8 mouse cellular contexts compared by ENCODE assay signal in genomic region chr17:71597881-71598658, GRCm38 (mm10). TPM values are rescaled to one million over a fixed set of nuclear protein-coding genes. Genes with fewer than 3 reads are reported as not detected.
DNase-seq lines count a peak whose midpoint lies in the region; ATAC-seq and TF ChIP-seq lines count a peak whose summit lies in the region.

No protein-coding gene starts in this region.

- peak overlapping the region; percentile 57 for H3K4me3 ChIP-seq in kidney, embryonic 14.5 days (ENCODE audit: low read length)
- H3K4me3 ChIP-seq in forebrain, embryonic 12.5 days (replicated peaks) = peak overlapping the region; percentile 66
- H3K4me3 ChIP-seq in liver, embryonic 11.5 days (ENCODE audit: low read depth, low read length) = peak overlapping the region; percentile 88
- peak overlapping the region; percentile 55 for H3K4me3 ChIP-seq in stomach, embryonic 15.5 days (replicated peaks)

- no peak overlapping the region; the same call in 1 of the 2 replicates for H3K27ac ChIP-seq in kidney, embryonic 14.5 days (ENCODE audit: low read depth, low read length)
- H3K27ac ChIP-seq in forebrain, embryonic 12.5 days = peak overlapping the region; percentile 43; the same call in 1 of the 2 replicates
- H3K27ac ChIP-seq in liver, embryonic 11.5 days (ENCODE audit: low read depth, low read length) = peak overlapping the region; percentile 78
- peak overlapping the region; percentile 61 for H3K27ac ChIP-seq in stomach, embryonic 15.5 days

- under 1% methylated on average over 43 of the region's 48 CpGs for WGBS in kidney, embryonic 14.5 days
- under 1% methylated on average over 48 of the region's 48 CpGs for WGBS in forebrain, embryonic 12.5 days
- WGBS in liver, embryonic 11.5 days = under 1% methylated on average over 48 of the region's 48 CpGs
- WGBS in stomach, embryonic 15.5 days = under 1% methylated on average over 48 of the region's 48 CpGs

- CTCF ChIA-PET in Patski (lab: Charles Lee) = interaction anchor here (0.7 to 1.5 kb wide), 2 partner anchors 10 to 15 kb away, joined by 3 read pairs; no protein-coding TSS in a partner anchor

- no peaks in the 10 kb centered on the region for H3K27me3 ChIP-seq in kidney, embryonic 14.5 days (ENCODE audit: control insufficient read depth, insufficient read depth, low read length)
- no peaks in the 10 kb centered on the region for H3K27me3 ChIP-seq in Patski
- 0 out of 2 replicates have a peak, but pooled peaks cover 5% of the 10 kb centered on the region for H3K27me3 ChIP-seq in forebrain, embryonic 12.5 days
- no peaks in the 10 kb centered on the region for H3K27me3 ChIP-seq in liver, embryonic 11.5 days (replicated peaks; ENCODE audit: control insufficient read depth, insufficient read depth, low read length)
- H3K27me3 ChIP-seq in stomach, embryonic 15.5 days (replicated peaks) = no peaks in the 10 kb centered on the region

- peaks cover 6% of the 10 kb centered on the region; the same call in 1 of the 2 replicates for H3K4me1 ChIP-seq in kidney, embryonic 14.5 days (ENCODE audit: control insufficient read depth, insufficient read depth, low read length)
- peaks cover 27% of the 10 kb centered on the region for H3K4me1 ChIP-seq in forebrain, embryonic 12.5 days
- H3K4me1 ChIP-seq in liver, embryonic 11.5 days (replicated peaks; ENCODE audit: control insufficient read depth, insufficient read depth, low read length) = peaks cover 12% of the 10 kb centered on the region
- no peaks in the 10 kb centered on the region for H3K4me1 ChIP-seq in stomach, embryonic 15.5 days

- no peak for TF ChIP-seq CTCF in Patski (IDR thresholded peaks at IDR 0.05)

- ATAC-seq in kidney, embryonic 14.5 days (ENCODE audit: low FRiP score, low TSS enrichment) = peak; percentile 66
- peak; percentile 48 for ATAC-seq in Patski
- ATAC-seq in forebrain, embryonic 12.5 days (ENCODE audit: low FRiP score) = no peak; the same call in 1 of the 2 replicates
- ATAC-seq in liver, embryonic 11.5 days (replicated peaks; ENCODE audit: low FRiP score) = peak; percentile 59
- ATAC-seq in stomach, embryonic 15.5 days (ENCODE audit: insufficient read depth, low FRiP score, low read depth) = peak; percentile 54

- POLR2A ChIA-PET in Patski (lab: Charles Lee) = interaction anchor here (0.6 kb wide), 2 partner anchors 98 to 127 kb away, joined by 3 read pairs; no protein-coding TSS in a partner anchor

- H3K9me3 ChIP-seq in kidney, embryonic 14.5 days (ENCODE audit: control insufficient read depth, low read length) = no peaks in the 10 kb centered on the region
- no peaks in the 10 kb centered on the region for H3K9me3 ChIP-seq in forebrain, embryonic 12.5 days
- H3K9me3 ChIP-seq in liver, embryonic 11.5 days (ENCODE audit: control insufficient read depth, low read length) = no peaks in the 10 kb centered on the region
- no peaks in the 10 kb centered on the region for H3K9me3 ChIP-seq in stomach, embryonic 15.5 days

- in situ Hi-C loops in Patski (cut with MboI; ENCODE audit: low pct_unique_long_range_greater_than_20kb) = no loop called here

- H3K9ac ChIP-seq in kidney, embryonic 14.5 days (ENCODE audit: low read depth, low read length) = peak overlapping the region; percentile 59
- peak overlapping the region; percentile 58 for H3K9ac ChIP-seq in forebrain, embryonic 12.5 days
- peak overlapping the region; percentile 87 for H3K9ac ChIP-seq in liver, embryonic 11.5 days (ENCODE audit: low read depth, low read length)
- peak overlapping the region; percentile 45; the same call in 1 of the 2 replicates for H3K9ac ChIP-seq in stomach, embryonic 15.5 days

- no peak for DNase-seq in kidney, adult 8-10 months
- DNase-seq in Patski (ENCODE audit: low read depth, low spot score) = no peak
- no peak for DNase-seq in liver, embryonic 11.5 days (ENCODE audit: low spot score)
- no peak for DNase-seq in layer of hippocampus, adult 11-12 months (ENCODE audit: low spot score)
- no peak for DNase-seq in frontal cortex, postnatal 25 days (ENCODE audit: low spot score in 2 of 2)

- no peaks in the 10 kb centered on the region for H3K36me3 ChIP-seq in kidney, embryonic 14.5 days (ENCODE audit: control insufficient read depth, insufficient read depth, low read length)
- no peaks in the 10 kb centered on the region for H3K36me3 ChIP-seq in forebrain, embryonic 12.5 days (replicated peaks)
- no peaks in the 10 kb centered on the region; the same call in 1 of the 2 replicates for H3K36me3 ChIP-seq in liver, embryonic 11.5 days (ENCODE audit: control insufficient read depth, insufficient read depth, low read length)
- no peaks in the 10 kb centered on the region for H3K36me3 ChIP-seq in stomach, embryonic 15.5 days

- peak overlapping the region; percentile 71 for H3K4me2 ChIP-seq in kidney, embryonic 14.5 days (replicated peaks; ENCODE audit: low read depth, low read length)
- H3K4me2 ChIP-seq in forebrain, embryonic 12.5 days = peak overlapping the region; percentile 84
- H3K4me2 ChIP-seq in liver, embryonic 11.5 days = peak overlapping the region; percentile 89
- H3K4me2 ChIP-seq in stomach, embryonic 15.5 days = peak overlapping the region; percentile 80

RNA-seq across cellular contexts. Expression of gene Wdr43, which starts 17.6 kb away (rescaled TPM):
- 75.7 and 121 TPM in 2 replicates for polyA plus RNA-seq in kidney, embryonic 14.5 days (2014; fragmentation: Nextera tagmentation; extraction: Ambion mirVana)
- 74.4 TPM for polyA plus RNA-seq in Patski (2021)
- 79.9 and 80.0 TPM in 2 replicates for polyA plus RNA-seq in forebrain, embryonic 12.5 days (2016; fragmentation: Nextera tagmentation; extraction: Ambion mirVana)
- 140 and 158 TPM in 2 replicates for polyA plus RNA-seq in liver, embryonic 11.5 days (2014; fragmentation: Nextera tagmentation; extraction: Ambion mirVana)
- 74.6 and 76.4 TPM in 2 replicates for polyA plus RNA-seq in stomach, embryonic 15.5 days (2015; fragmentation: Nextera tagmentation; extraction: Ambion mirVana)

RNA-seq across cellular contexts. Expression of gene Spdya, which starts 46.2 kb away (rescaled TPM):
- polyA plus RNA-seq in kidney, embryonic 14.5 days (2014; fragmentation: Nextera tagmentation; extraction: Ambion mirVana) = 0.66 and 1.5 TPM in 2 replicates
- polyA plus RNA-seq in Patski (2021) = 2.3 TPM
- 1.2 and 1.3 TPM in 2 replicates for polyA plus RNA-seq in forebrain, embryonic 12.5 days (2016; fragmentation: Nextera tagmentation; extraction: Ambion mirVana)
- 0.43 and 0.47 TPM in 2 replicates for polyA plus RNA-seq in liver, embryonic 11.5 days (2014; fragmentation: Nextera tagmentation; extraction: Ambion mirVana)
- 0.72 and 0.78 TPM in 2 replicates for polyA plus RNA-seq in stomach, embryonic 15.5 days (2015; fragmentation: Nextera tagmentation; extraction: Ambion mirVana)
